Mouse (Mus musculus) erythroblast, adult 5-6 weeks (primary cell): ENCODE measurements around the gene Dtd2. TPM values are rescaled to one million over a fixed set of nuclear protein-coding genes. Genes with fewer than 3 reads are reported as not detected.

ENCODE experiments used
- ATAC-seq: replicated peaks from 2 replicates; pipeline ENCODE4 v1.8.0; 2016; ENCODE audit warnings: moderate number of reproducible peaks, mild to moderate bottlenecking, moderate TSS enrichment, inconsistent platforms; ENCODE audit not compliant: poor library complexity, low FRiP score, severe bottlenecking
- total RNA-seq, 2 experiments: library from RNA; stranded (forward) in 1 of 2; stranded (reverse) in 1 of 2; fragments of 150-400 nt in 1 of 2; fragments of 200-764, 138-1000 nt in 1 of 2; gene quantifications; 2 replicates each; pipeline versions ENCODE4 v1.2.3 to v1.2.4; 2015 to 2017; ENCODE audit warnings: low replicate concordance in 2 of 2

The Dtd2 gene
- total RNA-seq, 2 experiments from 2014 or later: 5.9 to 7.7 TPM

- no peak for ATAC-seq
Measured at GRCm38 (mm10) chr12:51988536-51988935, 17.8 kb downstream of the Dtd2 start.

GRCm38 (mm10) chr12:51985826-51986225 lies 20.5 kb downstream of the Dtd2 start:
- no peak for ATAC-seq

GRCm38 (mm10) chr12:51985163-51985748 lies 21.0 kb downstream of the Dtd2 start:
- no peak for ATAC-seq

GRCm38 (mm10) chr12:51983625-51984024 lies 22.7 kb downstream of the Dtd2 start:
- no peak for ATAC-seq

GRCm38 (mm10) chr12:51976531-51976930 lies 29.8 kb downstream of the Dtd2 start:
- no peak for ATAC-seq

GRCm38 (mm10) chr12:51974381-51974780 lies 31.9 kb downstream of the Dtd2 start:
- ATAC-seq: no peak

- no peak for ATAC-seq
Measured at GRCm38 (mm10) chr12:51972269-51973065, 33.8 kb downstream of the Dtd2 start.

GRCm38 (mm10) chr12:51971070-51971664 lies 35.1 kb downstream of the Dtd2 start, which contains the start of gene Heatr5a:
Gene Heatr5a, minus strand, starts transcription at chr12:51971321.
- ATAC-seq: peak; percentile 91

GRCm38 (mm10) chr12:51970352-51971069 lies 35.8 kb downstream of the Dtd2 start:
- peak; percentile 56 for ATAC-seq

- ATAC-seq: peak; percentile 57
Measured at GRCm38 (mm10) chr12:51969876-51970275, 36.4 kb downstream of the Dtd2 start.

GRCm38 (mm10) chr12:51969092-51969491 lies 37.2 kb downstream of the Dtd2 start:
- no peak for ATAC-seq

GRCm38 (mm10) chr12:51967915-51968595 lies 38.2 kb downstream of the Dtd2 start:
- ATAC-seq: no peak

GRCm38 (mm10) chr12:51957626-51958025 lies 48.7 kb downstream of the Dtd2 start:
- ATAC-seq: no peak

GRCm38 (mm10) chr12:51952309-51952708 lies 54.0 kb downstream of the Dtd2 start:
- ATAC-seq: no peak

GRCm38 (mm10) chr12:51947498-51947945 lies 58.8 kb downstream of the Dtd2 start:
- ATAC-seq: no peak

- no peak for ATAC-seq
Measured at GRCm38 (mm10) chr12:51945331-51945730, 61.0 kb downstream of the Dtd2 start.

GRCm38 (mm10) chr12:51939848-51940247 lies 66.5 kb downstream of the Dtd2 start:
- ATAC-seq: no peak
